Mouse (Mus musculus) left cerebral cortex, adult 2 months (tissue): ENCODE results near the gene Wdr45b. TPM values are rescaled to one million over a fixed set of nuclear protein-coding genes. Genes with fewer than 3 reads are reported as not detected.

Experiments
- DNase-seq, 2 experiments: peaks; one replicate each; pipeline ENCODE4 v3.0.0; 2021 to 2022; ENCODE audit warnings: low spot score in 2 of 2, mixed read lengths in 1 of 2; ENCODE audit errors: extremely low spot score in 1 of 2
- H3K27ac ChIP-seq: fragments of 200-600 bp; 2 replicates; pipeline ENCODE4 v1.8.1; 2022
- H3K4me3 ChIP-seq: fragments of 200-600 bp; 2 replicates; pipeline ENCODE4 v1.8.1; 2022
- CTCF ChIP-seq: fragments of 200-600 bp; IDR thresholded peaks from 2 replicates; pipeline ENCODE4 v1.8.1; 2022; ENCODE audit warnings: antibody characterized with exemption, mild to moderate bottlenecking, moderate library complexity
- intact Hi-C: fragments of 180-260 bp; cut with DNase I; formaldehyde crosslinking; loops from one replicate; pipeline ENCODE4 v1.15.1; 2025
- long read RNA-seq, 2 experiments: library from polyadenylated mRNA; stranded (forward); transcript quantifications; one replicate each; pipeline ENCODE4 v2.0.0; 2021; ENCODE audit warnings: borderline mapping rate in 2 of 2
- total RNA-seq, 2 experiments: library from RNA; stranded (reverse); gene quantifications; 2 replicates each; pipeline ENCODE4 v1.2.3; 2021

Wdr45b gene
- total RNA-seq: 10 to 100 TPM; 62.1 to 70.9 TPM
- long read RNA-seq, experiment 1, transcript Wdr45b-201 (10 exons, 2,321 nt): major isoform, 82 of 102 reads
- long read RNA-seq, experiment 1, partial matches to known transcripts: 0 of 102 reads
- long read RNA-seq, experiment 1, other reads (novel, unspliced or antisense): 20 of 102 reads
- long read RNA-seq, experiment 2, transcript Wdr45b-201 (10 exons, 2,321 nt): major isoform, 62 of 84 reads
- long read RNA-seq, experiment 2, partial matches to known transcripts: 3 of 84 reads
- long read RNA-seq, experiment 2, other reads (novel, unspliced or antisense): 19 of 84 reads

- DNase-seq: peak; percentile 98 to 99
- TF ChIP-seq CTCF: no peak
- intact Hi-C loops: loop anchor here (2.0 to 5.0 kb wide), 3 partner anchors 67 to 117 kb away; partner anchors contain the start of genes Fn3krp and Narf
- peak within 1 kb of the TSS; percentile 63 for H3K4me3 ChIP-seq
- peak within 1 kb of the TSS; percentile 97 for H3K27ac ChIP-seq
Observed at GRCm38 (mm10) chr11:121354091-121354707, at the start of gene Wdr45b. Gene Wdr45b (minus strand): TSS chr11:121354445.

GRCm38 (mm10) chr11:121392405-121392804, 38.2 kb upstream of the Wdr45b start:
- TF ChIP-seq CTCF: no peak
- intact Hi-C loops: no loop called here
- Histone ChIP-seq H3K4me3 (no peak overlapping the region), H3K27ac (no peak overlapping the region)
- DNase-seq: no peak

GRCm38 (mm10) chr11:121390793-121391192, 36.5 kb upstream of the Wdr45b start:
- intact Hi-C loops: no loop called here
- Histone ChIP-seq H3K27ac (no peak overlapping the region), H3K4me3 (no peak overlapping the region)
- TF ChIP-seq CTCF: no peak
- no peak for DNase-seq

- TF ChIP-seq CTCF: no peak; the same call in 1 of the 2 replicates
- DNase-seq: no peak
- intact Hi-C loops: loop anchor here (1.0 kb wide), 3 partner anchors 19 to 46 kb away; partner anchors contain the start of gene Fn3k
- peak overlapping the region; percentile 21; the same call in 1 of the 2 replicates for H3K27ac ChIP-seq
- H3K4me3 ChIP-seq: peak overlapping the region; percentile 85
Observed at GRCm38 (mm10) chr11:121388554-121388945, 34.3 kb upstream of the Wdr45b start.

GRCm38 (mm10) chr11:121387750-121388553, 33.7 kb upstream of the Wdr45b start, which contains the start of gene Rab40b:
Gene Rab40b (minus strand): TSS chr11:121388251.
- no peak; the same call in 1 of the 2 replicates for TF ChIP-seq CTCF
- H3K4me3 ChIP-seq: peak within 1 kb of the TSS; percentile 85
- DNase-seq: peak; percentile 93 to 95
- peak within 1 kb of the TSS; percentile 88 for H3K27ac ChIP-seq
- intact Hi-C loops: loop anchor here (1.0 kb wide), 3 partner anchors 19 to 46 kb away; partner anchors contain the start of gene Fn3k

GRCm38 (mm10) chr11:121380294-121380693, 26.0 kb upstream of the Wdr45b start:
- Histone ChIP-seq H3K4me3 (no peak overlapping the region), H3K27ac (no peak overlapping the region)
- intact Hi-C loops: no loop called here
- no peak for DNase-seq
- no peak for TF ChIP-seq CTCF

GRCm38 (mm10) chr11:121378644-121379043, 24.4 kb upstream of the Wdr45b start:
- Histone ChIP-seq H3K4me3 (no peak overlapping the region), H3K27ac (no peak overlapping the region)
- peak; percentile 4 for TF ChIP-seq CTCF
- no peak for DNase-seq
- intact Hi-C loops: no loop called here

GRCm38 (mm10) chr11:121373305-121373704, 19.1 kb upstream of the Wdr45b start:
- DNase-seq: no peak
- intact Hi-C loops: no loop called here
- H3K4me3 ChIP-seq: no peak overlapping the region
- TF ChIP-seq CTCF: no peak
- H3K27ac ChIP-seq: no peak overlapping the region; the same call in 1 of the 2 replicates

- DNase-seq: no peak
- intact Hi-C loops: loop anchor here (2.0 kb wide), 1 partner anchor 50 kb away; the partner anchor contains the start of gene Fn3krp
- no peak for TF ChIP-seq CTCF
- Histone ChIP-seq H3K4me3 (no peak overlapping the region), H3K27ac (peak overlapping the region; percentile 4)
Observed at GRCm38 (mm10) chr11:121370337-121370994, 16.2 kb upstream of the Wdr45b start.

- Histone ChIP-seq H3K4me3 (no peak overlapping the region), H3K27ac (no peak overlapping the region)
- TF ChIP-seq CTCF: peak; percentile 64
- DNase-seq: peak in 1 of 2 experiments; percentile 49
- intact Hi-C loops: loop anchor here (2.0 kb wide), 1 partner anchor 51 kb away; the partner anchor contains the start of gene Fn3krp
Observed at GRCm38 (mm10) chr11:121369622-121370021, 15.4 kb upstream of the Wdr45b start.

GRCm38 (mm10) chr11:121368731-121369130, 14.5 kb upstream of the Wdr45b start:
- no peak for TF ChIP-seq CTCF
- no peak overlapping the region for H3K27ac ChIP-seq
- no peak overlapping the region for H3K4me3 ChIP-seq
- intact Hi-C loops: no loop called here
- no peak for DNase-seq
